Mouse (Mus musculus): ENCODE results near the gene Kcnj15. TPM values are rescaled to one million over a fixed set of nuclear protein-coding genes. Genes with fewer than 3 reads are reported as not detected.

Gene Kcnj15
- polyA plus RNA-seq (2015; fragmentation: Nextera tagmentation; extraction: Ambion mirVana), result 0.08 and 0.15 TPM in 2 replicates

GRCm38 (mm10) chr16:95257266-95257894 is at the start of gene Kcnj15:
TSS of gene Kcnj15 (plus strand) at chr16:95257558.
- Histone ChIP-seq H3K4me3 (no peak within 1 kb of the TSS), H3K9ac (no peak within 1 kb of the TSS), H3K9me3 (no peaks in the 10 kb centered on the region), H3K36me3 (no peaks in the 10 kb centered on the region), H3K4me2 (no peak within 1 kb of the TSS), H3K27ac (replicated peaks) (no peak within 1 kb of the TSS), H3K4me1 (replicated peaks) (no peaks in the 10 kb centered on the region; the same call in 1 of the 2 replicates), H3K27me3 (no peaks in the 10 kb centered on the region)
- WGBS, result 41% methylated on average over 6 of the region's 6 CpGs
- no peak for ATAC-seq (ENCODE audit: low read depth)

GRCm38 (mm10) chr16:95208243-95208642 is 49.1 kb upstream of the Kcnj15 start:
- Histone ChIP-seq H3K9me3 (no peaks in the 10 kb centered on the region), H3K36me3 (no peaks in the 10 kb centered on the region), H3K9ac (no peak overlapping the region), H3K4me1 (replicated peaks) (no peaks in the 10 kb centered on the region), H3K4me2 (no peak overlapping the region), H3K27ac (replicated peaks) (no peak overlapping the region), H3K27me3 (no peaks in the 10 kb centered on the region), H3K4me3 (no peak overlapping the region)
- ATAC-seq (ENCODE audit: low read depth), result no peak
- WGBS, result 91% methylated on average over 7 of the region's 7 CpGs

DNA sequence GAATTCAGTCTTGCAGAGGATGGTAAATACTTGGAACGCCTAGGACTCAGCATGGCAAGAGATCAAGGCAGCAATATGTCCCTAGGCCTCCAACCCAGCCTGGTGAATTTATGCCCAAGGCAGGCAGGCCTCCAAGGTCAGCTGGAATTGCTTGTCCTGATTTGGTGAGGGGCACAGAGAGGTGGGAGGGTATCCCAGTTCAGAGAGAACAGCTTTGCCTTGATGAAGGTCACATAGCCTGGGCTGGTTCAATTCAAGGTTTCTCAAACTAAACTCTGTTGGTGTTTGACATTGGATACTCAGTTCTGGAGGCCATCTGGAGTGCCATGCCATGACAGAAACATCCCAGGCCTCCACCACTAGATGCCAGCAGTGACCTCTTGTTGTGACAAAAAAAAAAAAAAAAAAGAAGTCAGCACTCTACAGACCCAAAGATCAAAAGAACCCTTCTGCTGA is 48.3 kb upstream of the Kcnj15 start:
- Histone ChIP-seq H3K4me3 (no peak overlapping the region), H3K36me3 (no peaks in the 10 kb centered on the region), H3K9me3 (no peaks in the 10 kb centered on the region), H3K27ac (replicated peaks) (no peak overlapping the region), H3K4me1 (replicated peaks) (no peaks in the 10 kb centered on the region), H3K4me2 (no peak overlapping the region), H3K27me3 (no peaks in the 10 kb centered on the region), H3K9ac (no peak overlapping the region)
- ATAC-seq (ENCODE audit: low read depth), result no peak
- 40% methylated on average over 1 of the region's 1 CpGs for WGBS

- Histone ChIP-seq H3K4me2 (no peak overlapping the region), H3K4me1 (replicated peaks) (no peaks in the 10 kb centered on the region), H3K4me3 (no peak overlapping the region), H3K9me3 (no peaks in the 10 kb centered on the region), H3K36me3 (no peaks in the 10 kb centered on the region), H3K9ac (no peak overlapping the region), H3K27me3 (no peaks in the 10 kb centered on the region), H3K27ac (replicated peaks) (no peak overlapping the region)
- ATAC-seq (ENCODE audit: low read depth), result no peak
- 83% methylated on average over 7 of the region's 7 CpGs for WGBS
Observed at GRCm38 (mm10) chr16:95214251-95215197, 42.8 kb upstream of the Kcnj15 start.

GRCm38 (mm10) chr16:95215782-95216181 is 41.6 kb upstream of the Kcnj15 start:
- WGBS, result 74% methylated on average over 9 of the region's 9 CpGs
- Histone ChIP-seq H3K9me3 (no peaks in the 10 kb centered on the region), H3K36me3 (no peaks in the 10 kb centered on the region), H3K9ac (no peak overlapping the region), H3K4me2 (no peak overlapping the region), H3K27me3 (no peaks in the 10 kb centered on the region), H3K4me1 (replicated peaks) (no peaks in the 10 kb centered on the region), H3K4me3 (no peak overlapping the region), H3K27ac (replicated peaks) (no peak overlapping the region)
- no peak for ATAC-seq (ENCODE audit: low read depth)

GRCm38 (mm10) chr16:95216346-95216745 is 41.0 kb upstream of the Kcnj15 start:
- WGBS, result 92% methylated on average over 7 of the region's 7 CpGs
- Histone ChIP-seq H3K4me1 (replicated peaks) (no peaks in the 10 kb centered on the region), H3K36me3 (no peaks in the 10 kb centered on the region), H3K4me2 (no peak overlapping the region), H3K27me3 (no peaks in the 10 kb centered on the region), H3K9ac (no peak overlapping the region), H3K9me3 (no peaks in the 10 kb centered on the region), H3K27ac (replicated peaks) (no peak overlapping the region), H3K4me3 (no peak overlapping the region)
- no peak for ATAC-seq (ENCODE audit: low read depth)

DNA sequence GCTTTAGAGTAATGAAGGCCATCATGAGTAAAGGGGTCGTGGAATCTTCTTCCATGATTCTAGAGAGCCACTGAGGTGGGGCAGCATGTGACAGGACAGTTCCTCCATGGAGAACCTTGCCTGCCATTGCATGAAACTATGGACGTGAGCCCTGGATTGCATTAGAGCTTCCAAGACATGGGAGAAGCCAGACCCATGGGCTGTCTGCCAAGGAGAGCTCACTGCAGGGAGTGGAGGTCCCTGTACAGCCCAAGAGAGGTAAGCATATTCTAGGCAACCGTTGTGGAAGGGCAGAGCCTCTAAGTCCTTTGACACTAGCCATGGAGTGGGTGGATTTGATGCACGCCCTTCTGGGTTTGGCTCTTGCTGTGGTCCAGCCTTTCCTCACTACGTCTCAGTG is 40.5 kb upstream of the Kcnj15 start:
- no peak overlapping the region for H3K4me3 ChIP-seq
- H3K27ac ChIP-seq (replicated peaks), result no peak overlapping the region
- H3K4me1 ChIP-seq (replicated peaks), result no peaks in the 10 kb centered on the region
- no peaks in the 10 kb centered on the region for H3K27me3 ChIP-seq
- no peak overlapping the region for H3K4me2 ChIP-seq
- H3K9me3 ChIP-seq, result no peaks in the 10 kb centered on the region
- no peak for ATAC-seq (ENCODE audit: low read depth)
- WGBS, result 84% methylated on average over 5 of the region's 5 CpGs
- no peaks in the 10 kb centered on the region for H3K36me3 ChIP-seq
- H3K9ac ChIP-seq, result no peak overlapping the region

DNA sequence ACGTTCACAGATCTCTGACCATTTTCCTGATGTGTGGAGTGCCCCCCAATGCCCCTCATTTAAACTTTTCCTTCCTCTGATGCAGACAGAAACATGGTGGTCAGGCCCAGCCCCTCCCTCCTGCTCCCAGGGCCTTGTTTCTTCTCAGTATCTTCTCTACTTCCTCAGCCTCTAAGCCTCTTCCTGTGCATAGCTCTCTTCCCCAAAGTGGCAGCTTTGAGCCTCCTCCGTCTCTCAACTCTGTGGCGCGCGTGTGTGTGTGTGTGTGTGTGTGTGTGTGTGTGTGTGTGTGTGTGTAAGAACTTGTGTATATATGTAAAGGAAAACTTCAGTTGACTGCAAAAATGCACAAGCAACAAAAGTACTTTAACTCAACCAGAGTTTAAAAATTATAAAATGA is 38.6 kb upstream of the Kcnj15 start:
- WGBS, result 81% methylated on average over 5 of the region's 5 CpGs
- H3K27me3 ChIP-seq, result no peaks in the 10 kb centered on the region
- no peaks in the 10 kb centered on the region for H3K9me3 ChIP-seq
- H3K36me3 ChIP-seq, result no peaks in the 10 kb centered on the region
- H3K4me1 ChIP-seq (replicated peaks), result 0 out of 2 replicates have a peak, but pooled peaks cover 2% of the 10 kb centered on the region
- no peak overlapping the region for H3K27ac ChIP-seq (replicated peaks)
- H3K4me3 ChIP-seq, result no peak overlapping the region
- no peak overlapping the region for H3K4me2 ChIP-seq
- ATAC-seq (ENCODE audit: low read depth), result no peak
- H3K9ac ChIP-seq, result no peak overlapping the region

GRCm38 (mm10) chr16:95219459-95219858 is 37.9 kb upstream of the Kcnj15 start:
- no peak overlapping the region for H3K4me2 ChIP-seq
- H3K9ac ChIP-seq, result no peak overlapping the region
- no peak overlapping the region for H3K4me3 ChIP-seq
- WGBS, result 47% methylated on average over 2 of the region's 2 CpGs
- no peak overlapping the region for H3K27ac ChIP-seq (replicated peaks)
- ATAC-seq (ENCODE audit: low read depth), result no peak
- no peaks in the 10 kb centered on the region for H3K27me3 ChIP-seq
- no peaks in the 10 kb centered on the region for H3K36me3 ChIP-seq
- H3K9me3 ChIP-seq, result no peaks in the 10 kb centered on the region
- 0 out of 2 replicates have a peak, but pooled peaks cover 2% of the 10 kb centered on the region for H3K4me1 ChIP-seq (replicated peaks)

- H3K27ac ChIP-seq (replicated peaks), result no peak overlapping the region
- WGBS, result 65% methylated on average over 4 of the region's 4 CpGs
- ATAC-seq (ENCODE audit: low read depth), result no peak
- H3K27me3 ChIP-seq, result no peaks in the 10 kb centered on the region
- no peaks in the 10 kb centered on the region for H3K9me3 ChIP-seq
- no peak overlapping the region for H3K4me2 ChIP-seq
- H3K4me1 ChIP-seq (replicated peaks), result 0 out of 2 replicates have a peak, but pooled peaks cover 2% of the 10 kb centered on the region
- no peak overlapping the region for H3K4me3 ChIP-seq
- H3K36me3 ChIP-seq, result no peaks in the 10 kb centered on the region
- no peak overlapping the region for H3K9ac ChIP-seq
Observed at GRCm38 (mm10) chr16:95221051-95221450, 36.3 kb upstream of the Kcnj15 start.

- ATAC-seq (ENCODE audit: low read depth), result no peak
- Histone ChIP-seq H3K36me3 (no peaks in the 10 kb centered on the region), H3K9me3 (no peaks in the 10 kb centered on the region), H3K27ac (replicated peaks) (no peak overlapping the region), H3K4me2 (no peak overlapping the region), H3K4me1 (replicated peaks) (0 out of 2 replicates have a peak, but pooled peaks cover 2% of the 10 kb centered on the region), H3K27me3 (no peaks in the 10 kb centered on the region), H3K9ac (no peak overlapping the region), H3K4me3 (no peak overlapping the region)
- 65% methylated on average over 7 of the region's 7 CpGs for WGBS
Observed at GRCm38 (mm10) chr16:95222026-95222718, 35.2 kb upstream of the Kcnj15 start.

DNA sequence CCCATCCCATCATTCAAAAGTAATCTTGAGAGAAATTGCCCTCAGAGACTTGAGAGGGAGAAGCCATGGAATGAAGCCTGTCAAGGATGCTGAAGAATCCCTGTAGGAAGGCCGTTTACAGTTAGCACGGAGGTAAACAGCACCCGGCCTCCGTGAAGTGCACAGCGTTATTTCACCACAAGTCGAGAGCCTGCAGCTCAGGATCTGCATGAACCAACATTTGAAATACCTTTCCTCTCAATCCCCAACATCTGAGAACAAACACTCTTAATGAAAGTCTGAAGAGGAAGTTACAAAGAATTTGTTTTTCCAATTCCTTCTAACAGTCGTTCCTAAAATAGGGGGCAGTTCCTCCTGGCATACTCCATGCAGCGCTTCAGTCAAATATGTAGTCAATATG is 33.9 kb upstream of the Kcnj15 start:
- H3K9ac ChIP-seq, result no peak overlapping the region
- H3K9me3 ChIP-seq, result no peaks in the 10 kb centered on the region
- 0 out of 2 replicates have a peak, but pooled peaks cover 2% of the 10 kb centered on the region for H3K4me1 ChIP-seq (replicated peaks)
- no peaks in the 10 kb centered on the region for H3K27me3 ChIP-seq
- no peak overlapping the region for H3K27ac ChIP-seq (replicated peaks)
- no peak overlapping the region for H3K4me3 ChIP-seq
- H3K36me3 ChIP-seq, result no peaks in the 10 kb centered on the region
- no peak overlapping the region for H3K4me2 ChIP-seq
- no peak for ATAC-seq (ENCODE audit: low read depth)
- WGBS, result 88% methylated on average over 8 of the region's 8 CpGs
